Mouse (Mus musculus): ENCODE data around the gene Dnajb2.

DNA sequence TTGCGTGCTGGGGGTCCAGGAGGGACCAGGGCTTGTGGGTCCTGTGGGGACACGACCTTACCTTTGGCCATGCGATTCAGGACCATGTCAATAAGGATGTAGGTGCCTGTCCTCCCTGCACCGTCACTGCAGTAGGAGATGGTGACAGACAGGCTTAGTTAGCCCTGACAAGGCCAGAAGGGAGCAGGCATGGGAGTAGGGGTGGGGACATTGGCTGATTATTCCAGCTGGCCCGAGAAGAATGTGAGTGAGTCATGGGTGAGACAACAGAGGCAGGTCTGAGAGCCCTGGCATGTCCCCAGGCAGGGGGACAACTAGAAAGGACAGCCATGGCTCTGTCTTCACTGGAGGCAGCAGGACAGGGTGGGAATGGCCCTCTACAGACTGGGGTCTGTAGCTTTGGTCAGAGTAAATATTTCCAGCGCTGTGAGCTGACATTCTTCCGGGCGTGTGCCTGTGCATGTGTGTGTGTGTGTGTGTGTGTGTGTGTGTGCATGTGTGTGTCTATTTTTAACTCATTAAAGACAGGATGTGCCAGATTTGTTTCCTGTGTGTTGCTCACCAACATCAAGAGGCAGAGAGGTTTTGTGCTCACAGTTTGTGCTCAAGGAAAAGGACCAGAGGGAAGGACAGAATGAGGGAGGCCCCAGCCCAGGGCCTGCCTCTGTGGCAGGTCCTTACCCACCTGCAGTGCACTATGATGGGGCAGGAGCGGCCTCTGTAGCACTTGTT is 12.0 kb downstream of the Dnajb2 start:
- TF ChIP-seq POLR2A (IDR thresholded peaks at IDR 0.05; ENCODE audit: low read depth, low read length) (no peak), CTCF (IDR thresholded peaks at IDR 0.05; ENCODE audit: extremely low read depth, insufficient read length, insufficient replicate concordance, low read depth, low read length) (no peak)
